Mouse (Mus musculus) spleen, postnatal 36 days (tissue): ENCODE results near the gene Kank2.
"Not testable (repeated sequence)": the region's sequence is repeated elsewhere in the genome, so short reads cannot be mapped to it uniquely, and the experiment has no call there.

ENCODE experiments used
- DNase-seq, 2 experiments: peaks; one replicate each; pipeline ENCODE4 v3.0.0; 2022; ENCODE audit warnings: low spot score in 2 of 2, mixed read lengths in 1 of 2

Gene Kank2

DNA sequence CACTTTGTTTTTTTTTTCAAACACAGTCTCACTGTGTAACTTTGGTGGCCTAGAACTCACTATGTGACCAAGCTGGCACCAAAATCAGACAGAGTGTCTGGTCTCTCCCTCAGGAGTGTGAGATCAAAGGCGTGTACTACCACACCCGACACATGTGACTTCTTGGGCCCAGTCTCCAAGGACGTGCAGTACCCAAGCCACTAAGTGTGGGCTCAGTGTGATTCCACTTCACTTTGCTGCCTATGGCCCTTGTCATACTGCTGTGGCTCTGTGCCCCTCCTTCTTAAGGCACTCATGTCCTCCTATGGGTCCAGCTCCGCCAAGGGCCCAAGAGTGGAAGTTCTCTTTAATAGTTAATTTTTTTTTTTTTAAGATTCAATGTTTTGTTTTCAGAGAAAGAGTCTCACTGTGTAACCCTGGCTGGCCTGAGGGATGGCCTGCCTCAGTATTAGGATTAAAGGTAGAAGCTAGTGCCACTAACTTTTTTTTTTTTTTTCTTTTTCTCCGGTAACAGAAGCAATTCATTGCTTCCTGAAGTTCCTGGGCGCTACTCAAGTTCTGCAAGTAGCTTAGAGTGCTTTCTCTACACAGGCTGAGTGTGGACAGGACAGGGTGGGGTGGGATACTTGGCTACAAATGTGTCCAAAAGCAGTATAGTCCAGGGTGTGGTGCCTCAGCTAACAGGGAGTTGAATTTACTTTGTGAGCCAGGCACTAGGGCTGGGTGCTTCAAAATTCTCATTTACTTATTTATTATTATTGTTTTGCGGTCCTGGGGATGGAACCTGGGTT, 13.8 kb downstream of the Kank2 start:
- no peak for DNase-seq

DNA sequence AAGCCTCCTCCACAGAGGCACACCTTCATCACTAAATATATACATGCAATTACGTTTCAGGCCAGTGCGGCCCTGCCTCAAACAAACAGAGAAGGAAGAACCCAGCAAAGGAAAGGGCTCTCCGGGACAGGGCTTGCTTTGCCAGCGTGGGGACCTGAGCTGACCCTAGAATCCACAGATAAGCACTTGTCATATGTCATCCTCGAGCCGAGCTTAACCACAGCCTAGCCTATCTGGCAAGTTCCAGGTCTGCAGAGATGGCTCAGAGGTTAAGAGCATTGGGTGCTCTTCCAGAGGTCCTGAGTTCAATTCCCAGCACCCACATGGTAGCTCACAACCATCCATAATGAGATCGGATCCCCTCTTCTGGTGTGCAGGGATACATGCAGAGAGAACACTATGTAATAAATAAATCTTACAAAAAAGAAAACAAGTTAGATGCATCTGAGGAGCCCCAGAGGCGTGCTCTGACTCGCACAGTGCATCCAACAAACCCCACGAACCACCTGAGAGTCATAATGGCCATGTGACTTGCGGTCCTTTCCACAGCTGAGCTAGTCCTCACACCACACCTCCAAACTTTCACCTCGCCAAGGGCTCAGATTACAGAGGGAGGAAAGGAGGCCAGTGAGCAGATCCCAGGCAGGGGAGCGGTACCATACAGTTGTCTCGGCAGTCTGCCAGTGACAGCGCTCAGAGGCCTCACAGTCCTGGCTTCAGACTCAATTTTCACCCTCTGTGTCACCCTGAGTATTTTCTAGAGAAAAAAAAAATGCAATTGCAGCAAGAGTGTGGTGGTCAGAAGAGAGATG, 16.7 kb downstream of the Kank2 start:
- no peak for DNase-seq

GRCm38 (mm10) chr9:21777726-21778125, 20.8 kb downstream of the Kank2 start:
- no peak for DNase-seq

GRCm38 (mm10) chr9:21774353-21774752, 24.2 kb downstream of the Kank2 start:
- DNase-seq: no peak

GRCm38 (mm10) chr9:21773396-21773795, 25.1 kb downstream of the Kank2 start:
- not testable (repeated sequence) for DNase-seq

DNA sequence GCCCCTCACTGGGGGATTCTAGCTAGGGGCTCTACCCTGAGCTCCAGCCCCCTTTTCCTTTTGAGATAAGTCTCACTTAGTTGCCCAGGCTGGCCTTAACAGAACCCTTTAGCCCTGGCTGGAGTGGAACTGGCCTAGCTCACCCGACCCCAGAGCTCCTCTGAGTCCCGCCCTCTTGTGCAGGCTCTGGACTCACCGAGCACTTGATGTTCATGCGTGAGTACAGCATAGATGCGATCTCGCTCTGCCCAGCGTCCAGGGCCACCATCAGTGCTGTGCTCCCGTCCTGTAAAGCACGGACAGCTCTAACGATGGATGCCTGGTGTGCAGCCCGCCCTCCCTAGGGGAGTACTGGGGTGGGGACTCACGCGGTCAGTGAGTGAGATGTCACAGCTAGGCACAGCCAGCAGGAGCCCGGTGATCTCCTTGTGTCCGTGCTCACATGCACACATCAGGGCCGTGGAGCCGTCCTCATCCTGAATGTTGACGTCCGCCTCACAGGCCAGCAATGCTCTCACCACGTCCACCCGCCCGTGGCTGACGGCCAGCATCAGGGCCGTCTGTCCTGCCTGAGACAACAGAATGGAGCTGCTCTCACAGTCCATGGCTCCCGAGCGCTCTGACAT, 28.9 kb downstream of the Kank2 start:
- no peak for DNase-seq

DNA sequence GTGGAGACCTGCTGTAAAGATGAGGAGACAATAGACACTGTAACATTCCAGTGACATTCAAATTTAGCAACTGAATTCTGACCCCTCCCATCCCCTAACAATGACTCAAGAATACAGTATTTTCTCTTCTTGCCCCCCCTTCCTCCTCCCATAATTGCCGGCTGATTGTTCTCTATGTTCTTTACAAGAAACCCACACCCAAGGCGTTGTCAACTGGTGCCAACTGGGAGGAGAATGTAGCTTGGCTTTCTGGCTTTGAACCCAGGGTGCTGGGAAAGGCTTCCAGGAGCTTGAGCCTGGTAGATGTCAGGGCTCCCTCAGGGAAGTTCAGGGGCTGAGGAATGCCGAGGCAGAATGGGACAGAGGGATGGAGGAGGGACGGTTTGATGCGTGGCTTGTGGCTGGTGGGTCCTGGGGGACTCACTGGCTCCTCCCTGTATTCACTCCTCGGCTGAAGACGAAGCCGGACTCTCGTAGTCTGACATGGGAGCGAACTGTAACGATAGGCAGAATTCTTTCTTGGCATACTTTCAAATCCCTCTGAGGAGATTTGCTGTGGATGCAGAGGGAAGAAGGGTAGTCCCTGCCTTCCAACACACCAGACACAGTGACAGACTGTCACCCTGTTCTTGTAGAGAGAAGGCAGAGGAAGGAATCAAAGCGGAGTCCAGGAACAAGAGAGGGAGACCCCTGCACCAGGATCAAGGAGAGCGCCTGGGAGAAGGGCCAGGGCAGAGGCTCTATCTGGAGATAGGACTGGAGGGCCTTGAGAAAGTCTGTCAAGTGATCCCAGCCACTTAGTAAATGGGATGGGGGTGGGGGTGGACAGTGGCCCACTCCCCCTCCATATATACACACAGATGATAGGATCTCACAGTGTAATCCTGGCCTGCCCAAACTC, 29.8 kb downstream of the Kank2 start:
- no peak for DNase-seq

- DNase-seq: no peak
Observed at GRCm38 (mm10) chr9:21767896-21768295, 30.6 kb downstream of the Kank2 start.

DNA sequence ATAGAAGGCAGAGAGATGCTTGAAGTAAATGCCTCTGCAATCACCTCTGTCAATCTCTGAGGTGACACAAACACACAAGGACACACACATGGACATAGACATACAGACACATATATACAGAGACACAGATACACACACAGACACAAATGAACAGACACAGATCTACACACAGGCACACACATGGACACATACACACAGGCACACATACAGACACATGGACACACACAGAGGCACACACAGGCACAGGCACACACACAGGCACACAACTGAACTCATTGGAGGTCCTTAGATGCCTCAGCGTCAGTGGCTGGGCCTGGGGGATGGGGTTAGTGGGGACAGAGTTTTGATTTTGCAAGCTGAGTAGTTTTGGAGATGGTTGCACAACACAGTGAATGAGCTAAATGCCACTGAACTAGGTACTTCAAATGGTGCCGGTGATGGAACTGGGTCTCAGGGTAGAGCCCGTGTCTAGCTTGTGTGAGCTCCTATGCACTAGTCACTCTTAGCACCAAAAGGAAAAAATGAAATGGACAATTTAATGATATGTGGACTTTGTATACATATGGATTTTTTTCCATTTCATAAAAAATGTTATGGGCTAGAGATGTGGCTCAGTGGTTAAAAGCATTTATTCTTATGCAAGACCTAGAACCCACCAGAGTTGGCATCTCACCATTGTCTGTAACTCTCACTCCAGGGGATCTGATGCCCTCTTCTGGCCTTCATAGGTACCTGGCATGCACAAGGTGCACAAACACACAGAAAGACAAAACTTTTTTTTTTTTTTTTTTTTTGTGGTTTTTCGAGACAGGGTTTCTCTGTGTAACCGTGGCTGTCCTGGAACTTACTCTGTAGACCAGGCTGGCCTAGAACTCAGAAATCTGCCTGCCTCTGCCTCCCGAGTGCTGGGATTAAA, 34.2 kb downstream of the Kank2 start:
- no peak for DNase-seq

DNA sequence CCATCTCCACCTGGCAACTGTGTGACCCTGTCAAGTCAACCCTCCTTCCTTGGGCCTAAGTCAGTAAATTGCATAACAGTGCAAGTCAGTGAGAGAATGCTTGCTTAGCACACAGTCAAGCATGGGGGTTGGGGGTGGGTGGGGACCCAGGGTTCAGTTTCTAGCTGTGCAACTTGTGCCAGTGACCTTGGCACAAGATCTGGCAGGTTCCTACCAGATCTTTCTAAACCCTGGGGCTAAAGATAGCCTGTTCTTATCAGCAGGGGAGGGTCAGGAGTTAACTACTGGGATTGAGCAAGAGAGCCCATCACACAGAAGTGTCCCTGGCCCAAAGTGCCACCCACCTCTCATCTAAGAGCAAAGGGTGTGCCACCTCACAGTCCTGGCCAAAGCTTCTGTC, 36.4 kb downstream of the Kank2 start:
- DNase-seq: no peak

DNA sequence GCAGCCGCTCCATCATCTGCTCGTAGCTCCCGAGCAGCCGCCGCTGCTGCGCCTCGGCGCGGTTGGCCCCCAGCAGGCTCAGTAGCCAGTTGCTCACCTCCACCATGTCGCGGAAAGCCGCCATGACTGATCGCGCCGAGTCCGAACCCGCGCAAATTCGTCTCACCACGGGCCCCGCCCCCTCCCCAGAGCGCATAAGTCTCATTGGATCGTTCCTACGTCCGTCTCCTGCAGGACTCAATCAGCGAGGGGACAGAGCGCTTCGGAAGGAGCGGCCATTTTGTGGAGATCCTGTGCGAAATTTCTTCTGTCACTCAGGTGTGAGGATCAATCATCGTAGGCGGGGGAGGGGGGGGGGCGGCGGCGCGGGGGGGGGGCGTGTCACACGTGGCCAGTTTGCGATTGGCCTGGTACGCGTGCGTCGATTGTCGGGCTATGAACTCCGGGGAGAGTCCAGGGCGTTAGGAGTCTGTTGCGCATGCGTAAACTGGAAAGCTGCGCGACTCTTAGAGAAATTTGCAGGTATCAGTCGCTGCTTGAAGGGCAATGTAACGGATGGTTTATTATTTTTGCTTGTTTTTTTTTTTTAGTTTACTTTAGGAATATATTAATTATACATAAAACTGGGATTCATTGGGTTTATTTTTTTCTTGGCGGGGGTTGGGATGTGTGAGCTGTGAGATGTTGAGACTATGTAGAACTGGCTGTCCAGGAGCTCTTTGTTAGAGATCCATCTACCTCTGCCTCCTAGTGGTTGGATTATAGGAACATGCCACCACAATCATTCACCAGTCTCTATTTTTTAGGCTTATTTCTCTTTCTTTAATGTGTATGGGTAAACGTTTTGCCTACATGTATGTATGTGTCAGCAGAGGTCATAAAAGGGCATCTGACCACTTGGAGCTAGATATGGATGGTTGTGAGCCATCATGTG, 38.1 kb downstream of the Kank2 start, which contains the start of gene Spc24:
TSS of gene Spc24 (minus strand) at position 149 of the 934 bp plus-strand sequence.
- peak; percentile 94 to 97 for DNase-seq

GRCm38 (mm10) chr9:21759718-21760117, 38.8 kb downstream of the Kank2 start:
- DNase-seq: no peak

GRCm38 (mm10) chr9:21758576-21759529, 39.7 kb downstream of the Kank2 start:
- no peak for DNase-seq

DNA sequence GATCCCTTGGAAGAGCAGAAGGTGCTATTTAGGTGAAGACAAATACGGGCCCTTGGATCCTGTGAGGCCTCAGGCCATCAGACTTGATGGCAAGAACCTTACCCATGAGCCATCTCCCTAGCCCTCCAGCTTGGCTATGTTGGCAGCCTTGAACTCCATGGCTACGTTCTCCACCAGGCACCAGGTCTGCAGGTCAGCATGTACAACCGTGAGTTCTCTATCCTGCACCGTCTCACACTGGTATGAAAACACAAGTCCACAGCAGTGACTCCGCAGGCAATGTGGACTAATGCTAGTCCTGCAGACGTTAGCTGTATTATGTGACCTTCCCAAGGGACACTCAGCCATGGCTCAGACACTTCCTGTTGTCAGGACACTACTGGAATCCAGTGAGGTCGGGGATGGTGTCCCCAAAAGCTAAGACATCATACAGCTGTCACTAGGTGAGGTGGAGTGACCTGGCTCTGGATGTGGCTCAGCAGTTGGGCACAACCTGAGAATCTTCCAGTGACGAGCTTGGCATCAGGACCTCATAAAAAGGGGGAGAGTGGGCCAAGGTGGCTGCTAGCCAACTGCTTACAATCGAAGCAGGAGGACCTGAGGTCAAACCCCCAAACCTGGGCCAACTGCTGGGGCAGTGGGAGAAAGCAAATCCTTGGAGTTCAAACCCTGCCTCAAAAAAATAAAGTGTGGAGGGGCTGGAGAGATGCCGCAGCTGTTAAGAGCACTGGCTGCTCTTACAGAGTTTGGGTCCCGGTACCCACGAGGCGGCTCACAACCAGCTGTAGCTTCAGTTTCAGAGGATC, 43.8 kb downstream of the Kank2 start:
- no peak for DNase-seq

DNA sequence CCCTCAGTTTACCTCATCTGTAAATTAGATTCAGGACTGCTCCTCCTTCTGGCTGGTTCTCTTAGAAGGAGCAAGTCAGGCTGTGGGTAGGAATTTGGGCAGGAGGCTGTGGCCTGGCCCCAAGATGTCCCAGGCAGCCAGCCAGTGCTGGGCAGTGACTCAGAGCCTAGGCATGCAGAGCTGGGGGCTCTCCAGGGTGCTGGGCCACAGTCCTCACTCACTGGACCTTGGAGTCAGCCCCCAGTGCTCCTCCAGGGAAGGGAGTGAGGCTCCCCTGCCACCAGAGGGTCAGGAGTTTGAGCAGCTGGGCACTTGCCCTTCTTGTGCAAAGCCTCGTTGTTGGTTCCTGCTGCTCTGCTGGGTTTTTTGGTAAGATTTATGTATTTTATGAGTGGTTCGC, 44.5 kb downstream of the Kank2 start:
- DNase-seq: no peak

DNA sequence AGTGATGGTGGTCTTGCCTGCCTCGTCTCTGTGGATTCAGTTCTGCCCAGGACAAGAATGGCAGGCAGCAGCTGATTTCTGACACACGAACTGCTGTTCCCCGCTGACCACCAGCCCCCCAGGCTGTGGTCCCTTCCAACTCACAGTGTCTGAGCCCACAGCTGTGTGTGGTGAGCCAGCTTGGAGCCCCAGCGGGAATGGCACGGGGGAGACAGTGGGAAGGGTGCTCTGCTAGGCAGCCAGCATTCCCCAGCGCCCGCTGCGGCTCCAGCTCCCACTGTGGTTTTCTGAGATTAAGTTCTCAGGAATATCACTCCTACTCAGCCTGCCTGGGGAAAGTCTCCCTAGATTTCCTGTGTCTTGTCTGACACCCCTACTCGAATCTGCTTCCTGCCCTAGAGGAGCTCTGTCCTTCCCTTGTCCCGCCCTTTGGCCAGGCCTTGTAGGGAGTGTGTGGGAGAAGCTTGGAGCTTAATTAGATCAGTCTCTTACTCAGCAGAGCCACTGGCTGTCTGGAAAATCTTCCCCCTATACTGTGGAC, 46.2 kb downstream of the Kank2 start:
- peak; percentile 21 to 32 for DNase-seq

- no peak for DNase-seq
Observed at GRCm38 (mm10) chr9:21751347-21751746, 47.2 kb downstream of the Kank2 start.
